Mouse (Mus musculus): Measurements from ENCODE around the gene Mfsd4b1. TPM values are rescaled to one million over a fixed set of nuclear protein-coding genes. Genes with fewer than 3 reads are reported as not detected.
"Not testable (repeated sequence)": the region's sequence is repeated elsewhere in the genome, so short reads cannot be mapped to it uniquely, and the experiment has no call there.

Mfsd4b1 gene
- total RNA-seq, 2 experiments from 2014 or later = not detected

- ATAC-seq (replicated peaks; ENCODE audit: poor library complexity, severe bottlenecking) = no peak
Observed at GRCm38 (mm10) chr10:40036686-40037560, 11.9 kb upstream of the Mfsd4b1 start.

GRCm38 (mm10) chr10:40034956-40035355 is 9.9 kb upstream of the Mfsd4b1 start:
- ATAC-seq (replicated peaks; ENCODE audit: poor library complexity, severe bottlenecking) = no peak

GRCm38 (mm10) chr10:40032897-40033296 is 7.8 kb upstream of the Mfsd4b1 start:
- ATAC-seq (replicated peaks; ENCODE audit: poor library complexity, severe bottlenecking) = no peak

- ATAC-seq (replicated peaks; ENCODE audit: poor library complexity, severe bottlenecking) = no peak
Observed at GRCm38 (mm10) chr10:40030716-40031115, 5.6 kb upstream of the Mfsd4b1 start.

GRCm38 (mm10) chr10:40029610-40030009 is 4.5 kb upstream of the Mfsd4b1 start:
- ATAC-seq (replicated peaks; ENCODE audit: poor library complexity, severe bottlenecking) = no peak

GRCm38 (mm10) chr10:40028091-40028490 is 3.0 kb upstream of the Mfsd4b1 start:
- no peak for ATAC-seq (replicated peaks; ENCODE audit: poor library complexity, severe bottlenecking)

GRCm38 (mm10) chr10:40026546-40026945 is 1.5 kb upstream of the Mfsd4b1 start:
- no peak for ATAC-seq (replicated peaks; ENCODE audit: poor library complexity, severe bottlenecking)

- no peak for ATAC-seq (replicated peaks; ENCODE audit: poor library complexity, severe bottlenecking)
Observed at GRCm38 (mm10) chr10:40025560-40025959, 492 bp upstream of the Mfsd4b1 start.

GRCm38 (mm10) chr10:40020401-40020800 is 4.7 kb downstream of the Mfsd4b1 start:
- ATAC-seq (replicated peaks; ENCODE audit: poor library complexity, severe bottlenecking) = no peak

- ATAC-seq (replicated peaks; ENCODE audit: poor library complexity, severe bottlenecking) = no peak
Observed at GRCm38 (mm10) chr10:40019492-40019891, 5.6 kb downstream of the Mfsd4b1 start.

- ATAC-seq (replicated peaks; ENCODE audit: poor library complexity, severe bottlenecking) = no peak
Observed at GRCm38 (mm10) chr10:40018261-40018860, 6.7 kb downstream of the Mfsd4b1 start.

- ATAC-seq (replicated peaks; ENCODE audit: poor library complexity, severe bottlenecking) = no peak
Observed at GRCm38 (mm10) chr10:40009591-40009990, 15.5 kb downstream of the Mfsd4b1 start.

GRCm38 (mm10) chr10:40008847-40009246 is 16.2 kb downstream of the Mfsd4b1 start:
- ATAC-seq (replicated peaks; ENCODE audit: poor library complexity, severe bottlenecking) = not testable (repeated sequence)

GRCm38 (mm10) chr10:40007953-40008352 is 17.1 kb downstream of the Mfsd4b1 start:
- no peak for ATAC-seq (replicated peaks; ENCODE audit: poor library complexity, severe bottlenecking)

- ATAC-seq (replicated peaks; ENCODE audit: poor library complexity, severe bottlenecking) = no peak
Observed at GRCm38 (mm10) chr10:40006963-40007362, 18.1 kb downstream of the Mfsd4b1 start.

GRCm38 (mm10) chr10:40000746-40001145 is 24.3 kb downstream of the Mfsd4b1 start:
- ATAC-seq (replicated peaks; ENCODE audit: poor library complexity, severe bottlenecking) = no peak

GRCm38 (mm10) chr10:39991155-39991554 is 33.9 kb downstream of the Mfsd4b1 start:
- no peak for ATAC-seq (replicated peaks; ENCODE audit: poor library complexity, severe bottlenecking)

- no peak for ATAC-seq (replicated peaks; ENCODE audit: poor library complexity, severe bottlenecking)
Observed at GRCm38 (mm10) chr10:39986466-39986865, 38.6 kb downstream of the Mfsd4b1 start, which contains the start of gene Mfsd4b5. TSS of gene Mfsd4b5 (minus strand) at chr10:39986646.

GRCm38 (mm10) chr10:39982604-39983003 is 42.5 kb downstream of the Mfsd4b1 start:
- ATAC-seq (replicated peaks; ENCODE audit: poor library complexity, severe bottlenecking) = no peak

GRCm38 (mm10) chr10:39978231-39978630 is 46.8 kb downstream of the Mfsd4b1 start:
- ATAC-seq (replicated peaks; ENCODE audit: poor library complexity, severe bottlenecking) = no peak

GRCm38 (mm10) chr10:39977346-39977745 is 47.7 kb downstream of the Mfsd4b1 start:
- no peak for ATAC-seq (replicated peaks; ENCODE audit: poor library complexity, severe bottlenecking)

GRCm38 (mm10) chr10:39975771-39976170 is 49.3 kb downstream of the Mfsd4b1 start:
- ATAC-seq (replicated peaks; ENCODE audit: poor library complexity, severe bottlenecking) = no peak
